Mouse (Mus musculus): ENCODE data around the gene Prr5l.

DNA sequence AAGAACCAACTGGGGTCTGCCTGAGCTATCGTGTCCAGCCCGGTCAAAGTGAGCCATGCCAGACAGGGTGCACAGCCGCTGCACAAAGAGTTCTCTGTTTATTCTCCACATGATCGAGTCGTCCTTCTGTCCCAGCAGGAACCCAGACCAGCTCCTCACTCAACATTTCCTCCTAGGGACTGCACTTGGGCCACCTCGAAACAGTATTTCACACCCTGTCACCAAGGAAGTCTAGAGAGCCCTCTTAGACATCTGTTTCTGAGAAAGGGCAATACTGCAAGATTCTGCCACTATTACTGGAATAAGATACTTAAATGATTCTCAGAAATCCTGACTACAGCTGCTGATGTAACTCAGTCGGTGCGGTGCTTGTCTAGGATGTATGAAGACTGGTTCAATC lies 72.1 kb downstream of the Prr5l start:
- no peak for TF ChIP-seq CTCF (IDR thresholded peaks at IDR 0.05; ENCODE audit: low read depth, low read length)
- no peak for TF ChIP-seq GATA1 (IDR thresholded peaks at IDR 0.05; ENCODE audit: borderline replicate concordance, low read length)
- TF ChIP-seq POLR2AphosphoS5 (IDR thresholded peaks at IDR 0.05; ENCODE audit: insufficient replicate concordance, low read depth, low read length) = no peak
- TF ChIP-seq TAL1 (conservative IDR thresholded peaks at IDR 0.05; ENCODE audit: low read depth, low read length) = no peak
